Mouse (Mus musculus): ENCODE measurements at regions not wholly inside any gene's neighbourhood (a gene's known extent, or its start where the extent isn't known, plus 50 kb on each side); places are given as distances from the start of the nearest gene placed in this dataset.

GRCm38 (mm10) chr13:15026601-15027000 is 396.6 kb downstream of the AW209491 start:
- ATAC-seq (replicated peaks; ENCODE audit: low FRiP score, low read depth) (no peak), DNase-seq (ENCODE audit: low spot score) (no peak)
- 71% methylated on average over 2 of the region's 2 CpGs for WGBS

DNA sequence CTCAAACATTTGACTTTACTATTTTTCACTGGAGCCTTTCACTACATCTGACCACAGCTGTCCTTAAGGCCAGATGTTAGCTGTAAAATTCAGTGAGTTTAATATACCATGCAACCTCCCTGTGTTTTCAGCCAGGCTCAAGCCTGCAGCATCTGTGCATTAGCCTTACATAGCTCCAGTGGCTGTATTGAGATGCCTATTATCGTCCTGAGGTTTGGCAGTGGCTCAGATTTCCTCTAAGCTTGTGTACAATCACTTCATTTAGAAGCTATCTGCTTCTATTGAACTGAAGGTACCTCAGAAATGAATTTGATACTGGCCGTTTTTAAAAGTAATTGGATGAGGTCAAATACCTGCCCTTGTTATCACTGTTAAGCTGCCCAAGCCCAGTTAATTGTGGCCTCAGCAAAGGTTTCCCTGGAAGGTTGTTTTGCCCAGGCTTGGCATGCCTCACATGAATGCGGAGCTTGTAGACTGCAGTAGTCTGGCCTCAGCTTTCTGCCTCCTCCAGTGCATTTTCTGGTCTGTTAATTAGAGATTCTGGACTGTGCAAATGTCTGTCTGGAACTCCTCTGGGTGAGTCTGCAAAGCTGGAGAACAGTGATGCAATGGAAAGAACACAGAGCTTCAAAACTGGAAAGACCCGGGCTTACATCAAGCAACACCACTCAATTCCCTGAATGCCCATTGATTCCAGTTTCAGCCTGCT is 410.2 kb upstream of the Gli3 start:
- no peaks in the 10 kb centered on the region for H3K36me3 ChIP-seq (ENCODE audit: insufficient read depth, low read length)
- no peak overlapping the region for H3K4me2 ChIP-seq (ENCODE audit: low read length)
- no peak for DNase-seq (ENCODE audit: low spot score)
- H3K9me3 ChIP-seq (replicated peaks; ENCODE audit: low read length) = no peaks in the 10 kb centered on the region
- no peak overlapping the region for H3K9ac ChIP-seq (ENCODE audit: low read depth, low read length)
- no peak overlapping the region for H3K27ac ChIP-seq
- 41% methylated on average over 4 of the region's 4 CpGs for WGBS
- TF ChIP-seq CTCF (IDR thresholded peaks at IDR 0.05; ENCODE audit: low read depth) = no peak
- no peaks in the 10 kb centered on the region for H3K4me1 ChIP-seq (replicated peaks; ENCODE audit: insufficient read depth, low read length)
- no peak overlapping the region for H3K4me3 ChIP-seq (replicated peaks; ENCODE audit: low read depth, low read length)
- H3K27me3 ChIP-seq (ENCODE audit: insufficient read depth, low read length) = no peaks in the 10 kb centered on the region
- no peak for ATAC-seq (replicated peaks; ENCODE audit: low FRiP score, low read depth)

More at GRCm38 (mm10) chr13:15026601-15027000, 396.6 kb downstream of the AW209491 start:
- no peak overlapping the region for H3K4me3 ChIP-seq (replicated peaks; ENCODE audit: low read depth, low read length)
- H3K27ac ChIP-seq = no peak overlapping the region
- no peak overlapping the region for H3K4me2 ChIP-seq (ENCODE audit: low read length)
- no peaks in the 10 kb centered on the region for H3K4me1 ChIP-seq (replicated peaks; ENCODE audit: insufficient read depth, low read length)
- no peaks in the 10 kb centered on the region for H3K9me3 ChIP-seq (replicated peaks; ENCODE audit: low read length)
- H3K36me3 ChIP-seq (ENCODE audit: insufficient read depth, low read length) = no peaks in the 10 kb centered on the region
- TF ChIP-seq CTCF (IDR thresholded peaks at IDR 0.05; ENCODE audit: low read depth) = no peak
- H3K9ac ChIP-seq (ENCODE audit: low read depth, low read length) = no peak overlapping the region
- no peaks in the 10 kb centered on the region for H3K27me3 ChIP-seq (ENCODE audit: insufficient read depth, low read length)

DNA sequence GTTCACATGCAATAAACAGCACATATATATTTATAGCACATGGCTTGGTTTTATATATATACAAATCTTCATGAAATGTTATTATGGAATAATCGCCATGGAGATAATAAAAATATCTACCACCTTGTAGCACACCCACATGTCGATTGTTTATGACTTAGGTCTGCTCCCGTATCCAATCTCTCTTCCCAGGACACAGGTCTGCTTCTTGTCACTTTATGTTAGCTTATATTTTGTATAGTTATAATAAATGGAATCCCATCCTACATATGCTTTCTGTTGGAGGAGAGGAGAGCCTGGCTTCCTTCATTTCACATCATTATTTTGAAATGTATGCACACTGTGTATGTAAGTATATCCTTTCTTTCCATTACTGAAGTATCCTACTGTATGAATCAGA is 408.3 kb upstream of the Gli3 start:
- no peaks in the 10 kb centered on the region for H3K27me3 ChIP-seq (ENCODE audit: insufficient read depth, low read length)
- no peaks in the 10 kb centered on the region for H3K4me1 ChIP-seq (replicated peaks; ENCODE audit: insufficient read depth, low read length)
- DNase-seq (ENCODE audit: low spot score) = no peak
- H3K27ac ChIP-seq = no peak overlapping the region
- H3K9me3 ChIP-seq (replicated peaks; ENCODE audit: low read length) = no peaks in the 10 kb centered on the region
- H3K4me3 ChIP-seq (replicated peaks; ENCODE audit: low read depth, low read length) = no peak overlapping the region
- no peak for ATAC-seq (replicated peaks; ENCODE audit: low FRiP score, low read depth)
- no peak overlapping the region for H3K4me2 ChIP-seq (ENCODE audit: low read length)
- no peaks in the 10 kb centered on the region for H3K36me3 ChIP-seq (ENCODE audit: insufficient read depth, low read length)
- WGBS = 89% methylated on average over 3 of the region's 3 CpGs
- TF ChIP-seq CTCF (IDR thresholded peaks at IDR 0.05; ENCODE audit: low read depth) = no peak
- no peak overlapping the region for H3K9ac ChIP-seq (ENCODE audit: low read depth, low read length)

GRCm38 (mm10) chr13:15078635-15079094 is 384.4 kb upstream of the Gli3 start:
- no peaks in the 10 kb centered on the region for H3K9me3 ChIP-seq (replicated peaks; ENCODE audit: low read length)
- no peak overlapping the region for H3K27ac ChIP-seq
- H3K4me1 ChIP-seq (replicated peaks; ENCODE audit: insufficient read depth, low read length) = no peaks in the 10 kb centered on the region
- ATAC-seq (replicated peaks; ENCODE audit: low FRiP score, low read depth) (no peak), DNase-seq (ENCODE audit: low spot score) (no peak)
- WGBS = 75% methylated on average over 2 of the region's 2 CpGs
- H3K4me3 ChIP-seq (replicated peaks; ENCODE audit: low read depth, low read length) = no peak overlapping the region
- H3K27me3 ChIP-seq (ENCODE audit: insufficient read depth, low read length) = no peaks in the 10 kb centered on the region
- no peak for TF ChIP-seq CTCF (IDR thresholded peaks at IDR 0.05; ENCODE audit: low read depth)
- H3K9ac ChIP-seq (ENCODE audit: low read depth, low read length) = no peak overlapping the region
- H3K4me2 ChIP-seq (ENCODE audit: low read length) = no peak overlapping the region
- no peaks in the 10 kb centered on the region for H3K36me3 ChIP-seq (ENCODE audit: insufficient read depth, low read length)

- no peak for TF ChIP-seq CTCF (IDR thresholded peaks at IDR 0.05; ENCODE audit: low read depth)
- no peaks in the 10 kb centered on the region for H3K9me3 ChIP-seq (replicated peaks; ENCODE audit: low read length)
- DNase-seq (ENCODE audit: low spot score) (no peak), ATAC-seq (replicated peaks; ENCODE audit: low FRiP score, low read depth) (no peak)
- no peaks in the 10 kb centered on the region for H3K36me3 ChIP-seq (ENCODE audit: insufficient read depth, low read length)
- H3K27me3 ChIP-seq (ENCODE audit: insufficient read depth, low read length) = no peaks in the 10 kb centered on the region
- H3K27ac ChIP-seq = no peak overlapping the region
- H3K4me2 ChIP-seq (ENCODE audit: low read length) = no peak overlapping the region
- no peak overlapping the region for H3K4me3 ChIP-seq (replicated peaks; ENCODE audit: low read depth, low read length)
- H3K9ac ChIP-seq (ENCODE audit: low read depth, low read length) = no peak overlapping the region
- H3K4me1 ChIP-seq (replicated peaks; ENCODE audit: insufficient read depth, low read length) = no peaks in the 10 kb centered on the region
These were observed 383.9 kb upstream of the Gli3 start for GRCm38 (mm10) chr13:15079148-15079547.

DNA sequence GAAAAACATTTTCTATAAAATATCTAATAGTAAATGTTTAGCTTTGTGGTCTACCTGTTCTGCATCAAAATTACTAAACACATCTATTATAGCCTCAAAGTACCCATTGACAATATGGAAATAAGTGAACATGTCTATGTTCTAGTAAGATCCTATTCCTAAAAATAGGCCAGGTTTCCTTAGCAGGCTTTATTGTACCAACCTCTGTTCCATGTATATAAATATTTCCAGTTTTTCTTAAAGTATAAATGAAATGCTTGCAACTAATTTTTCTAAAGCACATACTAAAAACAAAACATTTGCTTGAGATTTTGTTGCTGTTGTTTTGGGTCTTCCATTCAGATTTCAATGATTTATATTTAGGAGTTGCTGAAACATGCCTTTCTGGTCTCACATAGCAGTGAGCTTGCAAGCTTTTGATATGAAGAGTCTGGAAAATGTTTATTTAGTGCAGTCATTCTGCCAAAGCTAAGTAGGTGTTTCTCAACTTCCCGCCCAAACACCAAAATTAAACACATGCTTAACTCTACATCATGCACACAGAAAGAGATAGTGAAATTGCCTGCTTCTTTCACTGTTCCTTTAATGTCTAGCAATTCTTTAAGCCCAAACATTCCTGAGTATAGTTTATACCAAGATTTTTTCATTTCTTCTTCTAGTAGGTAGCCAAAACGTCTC is 380.6 kb upstream of the Gli3 start:
- 64% methylated on average over 2 of the region's 2 CpGs for WGBS
- no peaks in the 10 kb centered on the region for H3K27me3 ChIP-seq (ENCODE audit: insufficient read depth, low read length)
- ATAC-seq (replicated peaks; ENCODE audit: low FRiP score, low read depth) (no peak), DNase-seq (ENCODE audit: low spot score) (no peak)
- no peak overlapping the region for H3K4me3 ChIP-seq (replicated peaks; ENCODE audit: low read depth, low read length)
- H3K4me1 ChIP-seq (replicated peaks; ENCODE audit: insufficient read depth, low read length) = no peaks in the 10 kb centered on the region
- no peak overlapping the region for H3K4me2 ChIP-seq (ENCODE audit: low read length)
- no peaks in the 10 kb centered on the region for H3K36me3 ChIP-seq (ENCODE audit: insufficient read depth, low read length)
- no peak overlapping the region for H3K27ac ChIP-seq
- no peak for TF ChIP-seq CTCF (IDR thresholded peaks at IDR 0.05; ENCODE audit: low read depth)
- no peak overlapping the region for H3K9ac ChIP-seq (ENCODE audit: low read depth, low read length)
- no peaks in the 10 kb centered on the region for H3K9me3 ChIP-seq (replicated peaks; ENCODE audit: low read length)

Measured in kidney, postnatal 0 days (tissue).